ENCODE assay signal across 9 mouse cellular contexts in the genomic region with DNA sequence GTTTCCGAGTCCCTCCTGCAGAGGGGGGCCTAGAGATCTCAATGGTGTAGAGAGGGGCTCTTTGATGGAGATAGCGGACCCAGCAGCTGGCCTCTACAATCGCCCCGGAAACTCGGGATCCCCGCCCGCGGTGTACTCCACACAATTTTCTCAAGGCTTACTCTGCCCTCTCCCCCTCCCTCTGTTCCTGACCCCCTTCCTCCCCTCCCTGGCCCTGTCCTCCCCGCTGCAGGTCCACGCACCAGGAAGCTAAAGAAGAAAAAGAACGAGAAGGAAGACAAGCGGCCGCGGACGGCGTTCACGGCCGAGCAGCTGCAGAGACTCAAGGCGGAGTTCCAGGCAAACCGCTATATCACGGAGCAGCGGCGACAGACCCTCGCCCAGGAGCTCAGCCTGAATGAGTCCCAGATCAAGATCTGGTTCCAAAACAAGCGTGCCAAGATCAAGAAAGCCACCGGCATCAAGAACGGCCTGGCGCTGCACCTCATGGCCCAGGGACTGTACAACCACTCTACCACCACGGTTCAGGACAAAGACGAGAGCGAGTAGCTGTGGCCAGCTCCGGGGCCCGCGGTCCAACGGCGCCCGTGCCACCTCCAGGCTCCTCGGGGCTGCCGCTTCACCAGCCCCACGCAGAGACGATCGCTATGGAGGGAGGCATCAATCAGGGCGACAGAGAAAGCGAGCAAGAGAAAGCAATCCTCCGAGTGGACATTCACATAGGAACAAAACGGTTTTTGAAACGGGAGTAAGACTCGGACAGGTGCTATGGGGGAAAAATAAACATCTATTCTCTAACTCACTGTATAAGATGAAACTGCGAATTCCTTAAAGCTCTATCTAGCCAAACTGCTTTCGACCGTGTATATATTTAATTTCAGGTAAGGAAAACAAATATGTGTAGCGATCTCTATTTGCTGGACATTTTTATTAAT. TPM values are rescaled to one million over a fixed set of nuclear protein-coding genes. Genes with fewer than 3 reads are reported as not detected.
DNase-seq lines count a peak whose midpoint lies in the region; ATAC-seq and TF ChIP-seq lines count a peak whose summit lies in the region.
"Had no signal": no experiment of that assay in that cellular context is flagged by ENCODE, and none has a peak within 500 bp of the region (broad histone marks: within the 10 kb centered on the region; RNA-seq: fewer than 3 reads in every experiment).

No protein-coding gene starts in this region.

- H3K9me3 ChIP-seq in hindbrain, embryonic 12.5 days (replicated peaks), result no peaks in the 10 kb centered on the region
- H3K9me3 ChIP-seq in midbrain, embryonic 12.5 days, result no peaks in the 10 kb centered on the region

- peak; percentile 25 for DNase-seq in kidney, adult 2 months
- no peak for DNase-seq in kidney, postnatal 25 days
- DNase-seq in embryo, embryonic 11 days, result peak; percentile 69
- no peak for DNase-seq in layer of hippocampus, adult 2 months (ENCODE audit: low spot score in 2 of 2)
- DNase-seq in spleen, adult 18-20 months, result no peak
- no peak for DNase-seq in left cerebral cortex, postnatal 4 days

- H3K4me2 ChIP-seq in hindbrain, embryonic 12.5 days (replicated peaks), result peak overlapping the region; percentile 63
- peak overlapping the region; percentile 77 for H3K4me2 ChIP-seq in midbrain, embryonic 12.5 days (replicated peaks)

- no peak overlapping the region for H3K4me3 ChIP-seq in kidney, adult 2 months (ENCODE audit: insufficient read depth, low read depth, low read length)
- H3K4me3 ChIP-seq in hindbrain, embryonic 12.5 days, result peak overlapping the region; percentile 49
- H3K4me3 ChIP-seq in midbrain, embryonic 12.5 days, result peak overlapping the region; percentile 62
- no peak overlapping the region for H3K4me3 ChIP-seq in layer of hippocampus, adult 2 months

- no peaks in the 10 kb centered on the region for H3K4me1 ChIP-seq in kidney, adult 2 months (ENCODE audit: control insufficient read depth, insufficient read depth, low read length)
- H3K4me1 ChIP-seq in hindbrain, embryonic 12.5 days, result peaks cover 19% of the 10 kb centered on the region
- peaks cover 17% of the 10 kb centered on the region for H3K4me1 ChIP-seq in midbrain, embryonic 12.5 days

- H3K36me3 ChIP-seq in kidney, adult 2 months (ENCODE audit: control insufficient read depth, insufficient read depth, low read length), result no peaks in the 10 kb centered on the region
- H3K36me3 ChIP-seq in hindbrain, embryonic 12.5 days, result no peaks in the 10 kb centered on the region
- H3K36me3 ChIP-seq in midbrain, embryonic 12.5 days, result no peaks in the 10 kb centered on the region

- H3K27ac ChIP-seq in kidney, adult 2 months (ENCODE audit: insufficient read depth, low read depth, low read length), result no peak overlapping the region
- H3K27ac ChIP-seq in hindbrain, embryonic 12.5 days, result peak overlapping the region; percentile 55
- peak overlapping the region; percentile 88 for H3K27ac ChIP-seq in midbrain, embryonic 12.5 days (replicated peaks)
- H3K27ac ChIP-seq in layer of hippocampus, adult 2 months, result no peak overlapping the region

- TF ChIP-seq CTCF in kidney, adult 2 months (conservative IDR thresholded peaks at IDR 0.05; ENCODE audit: insufficient read depth, insufficient read length, low read depth, low read length), result no peak
- TF ChIP-seq CTCF in layer of hippocampus, adult 2 months (conservative IDR thresholded peaks at IDR 0.05), result no peak

- peaks cover 15% of the 10 kb centered on the region for H3K27me3 ChIP-seq in kidney, adult 2 months (replicated peaks; ENCODE audit: control insufficient read depth, insufficient read depth, low read length)
- H3K27me3 ChIP-seq in hindbrain, embryonic 12.5 days, result peaks cover 89% of the 10 kb centered on the region
- H3K27me3 ChIP-seq in midbrain, embryonic 12.5 days, result peaks cover 87% of the 10 kb centered on the region

- 3% methylated on average over 52 of the region's 52 CpGs for WGBS in kidney, adult 2 months
- under 1% methylated on average over 52 of the region's 52 CpGs for WGBS in hindbrain, embryonic 12.5 days
- under 1% methylated on average over 51 of the region's 52 CpGs for WGBS in midbrain, embryonic 12.5 days

- peak; percentile 12 for ATAC-seq in hindbrain, embryonic 12.5 days (ENCODE audit: low FRiP score)
- 0 out of 2 replicates have a peak, but pooled peaks have one; percentile 11 for ATAC-seq in midbrain, embryonic 12.5 days (ENCODE audit: low FRiP score, low read depth)

- no peak for TF ChIP-seq POLR2A in kidney, adult 2 months (IDR thresholded peaks at IDR 0.05; ENCODE audit: low read depth, low read length)

- H3K9ac ChIP-seq in hindbrain, embryonic 12.5 days, result peak overlapping the region; percentile 72
- H3K9ac ChIP-seq in midbrain, embryonic 12.5 days (replicated peaks), result peak overlapping the region; percentile 77

- intact Hi-C loops in left cerebral cortex, postnatal 4 days (cut with DNase I), result no loop called here

RNA-seq across cellular contexts. Expression of a gene that starts 4.7 kb away (rescaled TPM):
- 0.08 TPM in 1 of 2 replicates, not detected in the other for polyA plus RNA-seq in kidney, adult 2 months (2012; rRNA removed)
- 7.5 and 8.8 TPM in 2 replicates for polyA plus RNA-seq in hindbrain, embryonic 12.5 days (2016; fragmentation: Nextera tagmentation; extraction: Ambion mirVana)
- polyA plus RNA-seq in midbrain, embryonic 12.5 days (2016; fragmentation: Nextera tagmentation; extraction: Ambion mirVana), result 7.3 and 10.3 TPM in 2 replicates
- total RNA-seq in layer of hippocampus, adult 2 months (2021), result not detected
- under 1 TPM; 0.12 to 0.14 TPM for total RNA-seq in left cerebral cortex, postnatal 4 days (2021)
- total RNA-seq: left cerebral cortex, postnatal 36 days had no signal

Comparison
In these comparisons a context has a peak if more than half of its experiments do, and no peak if none do; other contexts are left out.
1. DNase-seq: peak in kidney, adult 2 months (single experiment) and embryo, embryonic 11 days (single experiment); none in kidney, postnatal 25 days (0 of 2), layer of hippocampus, adult 2 months (0 of 2), spleen, adult 18-20 months (0 of 2) and left cerebral cortex, postnatal 4 days (single experiment).
2. H3K27ac ChIP-seq: peak in hindbrain, embryonic 12.5 days (single experiment) and midbrain, embryonic 12.5 days (single experiment); none in kidney, adult 2 months (single experiment) and layer of hippocampus, adult 2 months (single experiment).
3. H3K4me3 ChIP-seq: peak in hindbrain, embryonic 12.5 days (single experiment) and midbrain, embryonic 12.5 days (single experiment); none in kidney, adult 2 months (single experiment) and layer of hippocampus, adult 2 months (single experiment).